Mouse (Mus musculus) erythroid progenitor cell, adult 5-6 weeks (primary cell): ENCODE data around the gene Mapt. TPM values are rescaled to one million over a fixed set of nuclear protein-coding genes. Genes with fewer than 3 reads are reported as not detected.

Source experiments
- ATAC-seq: replicated peaks from 2 replicates; pipeline ENCODE4 v1.8.0; 2016; ENCODE audit warnings: moderate number of reproducible peaks, mild to moderate bottlenecking, moderate TSS enrichment, inconsistent platforms; ENCODE audit not compliant: poor library complexity, low FRiP score, severe bottlenecking
- total RNA-seq, 2 experiments: library from RNA; stranded (forward) in 1 of 2; stranded (reverse) in 1 of 2; fragments of 150-400 nt in 1 of 2; fragments of 186-747, 209-891 nt in 1 of 2; gene quantifications; 2 replicates each; pipeline versions ENCODE4 v1.2.3 to v1.2.4; 2015 to 2017; ENCODE audit warnings: low replicate concordance in 2 of 2

Gene Mapt
- total RNA-seq, 2 experiments from 2014 or later: not detected

DNA sequence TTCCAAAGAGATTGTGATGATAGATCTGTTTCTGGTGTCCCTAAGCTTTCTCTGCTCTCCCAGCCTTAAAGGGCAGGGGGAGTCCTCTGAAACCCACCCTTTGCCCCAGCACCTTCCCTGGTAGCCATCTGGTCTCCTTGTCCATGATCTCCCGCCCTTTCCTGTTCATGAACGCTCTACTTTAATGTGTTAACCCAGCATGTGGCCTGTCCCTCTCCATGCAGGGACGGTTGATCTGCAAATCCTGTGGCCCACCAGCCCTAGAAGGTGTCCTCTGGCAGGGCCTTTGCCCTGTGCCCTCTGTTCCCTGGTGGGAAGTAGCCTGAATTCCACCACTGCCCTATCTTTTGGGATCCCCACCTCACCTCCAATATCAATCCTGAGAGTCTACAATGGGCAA is 39.3 kb downstream of the Mapt start:
- no peak for ATAC-seq

DNA sequence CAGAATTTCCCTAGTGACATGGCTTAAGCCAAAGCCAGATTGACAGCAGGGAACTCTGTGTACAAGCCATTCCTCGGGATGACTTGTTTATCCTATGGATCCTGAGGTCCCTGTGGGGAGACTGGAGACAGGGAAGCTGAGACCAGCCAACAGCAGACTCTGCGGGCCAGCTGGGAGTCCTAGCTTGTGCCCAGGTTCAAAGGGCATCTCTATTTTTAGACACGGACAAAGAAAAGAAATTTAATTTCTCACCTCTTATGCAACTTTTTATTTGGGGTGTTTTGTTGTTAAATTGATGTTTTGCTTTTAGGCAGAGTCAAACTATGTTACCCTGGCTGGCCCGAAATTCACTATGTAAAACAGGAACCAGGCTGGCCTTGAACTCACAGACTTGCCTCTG is 39.7 kb downstream of the Mapt start:
- no peak for ATAC-seq

DNA sequence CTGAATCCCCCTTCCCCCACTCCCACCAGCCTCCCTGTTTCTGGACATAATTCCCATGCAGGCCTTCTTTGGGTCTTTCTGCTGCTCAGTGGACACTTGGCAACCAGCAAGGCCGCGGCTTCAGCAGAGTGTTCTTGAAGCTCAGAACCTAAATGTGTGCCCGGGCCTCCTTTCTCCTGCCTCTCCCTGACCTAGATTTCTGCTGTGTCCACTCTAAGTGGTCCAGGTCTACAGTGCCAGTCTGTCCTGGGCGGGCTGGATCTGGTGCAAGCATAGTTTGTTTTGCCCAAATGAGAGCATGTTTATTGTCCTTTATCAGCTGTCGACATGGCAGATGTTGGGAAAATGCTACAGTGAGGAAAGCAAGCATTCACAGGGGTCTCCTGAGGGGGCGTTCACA is 40.7 kb downstream of the Mapt start:
- ATAC-seq: no peak

DNA sequence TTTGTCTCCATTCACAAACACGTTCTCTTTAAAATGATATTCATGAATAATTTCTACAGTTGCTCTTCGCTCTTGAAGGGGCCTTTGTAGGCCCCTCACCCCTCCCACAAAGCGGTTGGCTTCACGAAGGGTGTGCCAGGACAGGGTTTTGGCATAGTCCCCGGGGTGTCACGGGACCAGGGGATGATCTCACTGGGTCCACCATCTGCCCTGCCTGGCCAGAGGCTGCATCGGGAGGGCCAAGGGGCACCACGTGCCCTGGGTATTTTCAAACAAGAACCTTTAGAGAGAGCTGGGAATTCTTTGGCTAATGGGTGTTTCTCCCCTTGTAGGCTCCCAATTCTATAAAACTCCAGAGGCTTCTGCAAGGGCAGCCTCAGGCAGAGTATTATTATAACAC is 41.2 kb downstream of the Mapt start:
- no peak for ATAC-seq

DNA sequence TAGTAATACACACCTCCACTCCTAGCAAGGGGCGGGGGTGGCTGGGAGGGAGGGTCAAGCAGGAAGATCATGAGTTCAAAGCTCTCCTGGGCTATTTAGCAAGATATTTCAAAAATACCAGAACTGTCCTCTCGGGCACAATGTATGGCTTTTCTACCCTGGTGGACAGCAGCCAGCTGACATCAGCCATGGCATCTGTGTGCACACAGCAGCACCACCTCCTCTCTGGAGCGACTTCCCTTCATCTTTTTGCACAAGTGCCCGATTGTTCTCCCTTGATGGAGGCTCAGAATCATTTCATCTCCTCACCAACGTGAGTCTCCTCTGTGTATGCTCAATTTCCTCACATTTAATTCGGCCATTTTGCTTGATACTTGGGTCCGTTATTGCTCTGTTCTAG is 44.6 kb downstream of the Mapt start:
- no peak for ATAC-seq

DNA sequence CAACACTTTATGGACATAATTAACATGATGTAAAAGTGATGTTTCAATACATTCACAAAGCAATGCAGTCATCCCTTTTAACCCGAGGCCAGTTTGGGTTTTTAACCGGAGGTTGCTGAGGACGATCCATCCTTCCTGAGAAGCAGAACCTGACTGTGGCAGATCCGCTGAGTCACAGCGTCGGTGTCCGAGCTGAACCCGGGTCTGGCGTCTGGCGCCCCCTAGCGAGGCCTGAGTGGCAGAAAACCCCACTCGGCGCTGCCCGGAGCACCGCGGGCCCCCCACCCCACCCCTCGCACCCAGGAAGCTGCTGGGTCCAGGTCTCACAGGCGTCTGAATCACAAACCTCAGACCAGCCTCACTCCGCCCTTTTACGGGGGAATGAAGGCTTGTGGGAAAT is 47.0 kb downstream of the Mapt start:
- peak; percentile 66 for ATAC-seq

DNA sequence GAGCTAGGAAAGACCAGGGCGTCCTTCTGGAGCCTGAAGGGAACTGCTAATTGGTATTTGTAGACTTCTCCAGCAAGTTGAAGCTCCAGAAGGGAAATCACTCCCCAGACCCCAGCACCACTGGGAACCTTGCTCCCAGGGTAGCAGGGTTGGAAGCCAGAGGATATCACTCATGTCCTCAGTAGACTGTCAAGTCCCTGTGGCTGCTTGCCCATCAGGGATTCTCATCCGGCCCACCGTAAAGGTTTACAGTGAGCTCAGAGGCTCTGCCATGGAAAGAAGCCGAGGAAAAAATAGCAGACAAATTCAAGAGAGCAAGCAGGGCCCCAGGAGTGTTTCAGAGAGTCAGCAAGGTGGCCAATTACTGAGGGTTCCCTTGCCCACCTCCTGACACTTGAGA is 47.9 kb downstream of the Mapt start:
- ATAC-seq: no peak

DNA sequence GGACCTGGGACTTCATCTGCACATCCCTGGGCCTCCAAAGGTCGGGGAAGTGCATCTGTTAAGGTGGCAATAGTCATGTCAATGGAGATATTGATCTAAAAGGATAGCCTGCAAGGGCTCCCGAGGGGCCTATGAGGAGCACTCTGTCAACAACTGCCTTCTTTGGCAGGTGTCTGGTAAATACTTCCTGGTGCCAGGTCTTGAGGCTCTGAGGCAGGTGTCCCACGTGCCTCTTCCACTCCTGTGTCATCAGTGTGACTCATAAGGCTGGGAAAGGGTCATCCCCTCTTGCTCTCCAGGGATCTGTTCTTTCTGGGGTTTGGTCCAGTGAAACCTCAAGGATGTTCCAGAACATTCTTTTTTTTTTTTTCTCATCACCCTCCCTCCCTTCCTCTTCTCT is 48.3 kb downstream of the Mapt start:
- no peak for ATAC-seq

DNA sequence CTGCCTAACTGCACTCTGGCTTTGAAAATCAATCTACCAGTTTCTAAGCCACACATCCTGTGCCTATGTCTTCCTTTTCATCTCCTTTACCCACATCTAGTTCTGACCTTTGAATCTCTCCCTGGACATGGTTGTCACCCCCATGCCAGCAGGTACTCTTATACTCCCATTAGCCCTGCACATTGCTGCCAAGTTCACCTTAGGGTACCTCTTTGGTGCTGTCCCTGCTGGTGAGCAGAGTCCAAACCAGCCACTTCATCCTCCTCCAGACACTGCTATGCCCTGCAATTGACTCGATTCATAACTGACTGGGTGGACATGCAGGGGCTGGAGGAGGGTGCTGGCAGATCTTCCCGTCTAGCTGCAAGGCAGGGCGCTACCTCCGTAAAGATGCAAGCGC is 50.3 kb downstream of the Mapt start:
- no peak for ATAC-seq

DNA sequence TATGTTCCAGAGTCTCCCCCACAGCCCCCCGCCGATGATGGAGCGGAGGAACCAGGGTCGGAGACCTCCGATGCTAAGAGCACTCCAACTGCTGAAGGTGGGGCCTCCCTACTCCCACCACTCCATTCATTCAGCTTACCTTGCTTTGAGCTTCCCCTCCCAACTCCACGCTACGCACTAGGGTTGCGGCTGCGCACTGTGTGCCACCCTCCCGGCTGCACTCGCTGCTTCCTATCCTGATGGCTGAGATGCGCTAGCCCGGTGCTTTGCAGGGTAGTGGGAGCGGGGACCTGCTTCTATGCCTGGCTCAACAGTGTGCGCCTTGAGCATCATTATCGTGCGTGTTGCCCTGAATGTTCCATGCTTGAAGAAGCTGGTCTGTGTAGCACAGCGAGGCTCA is 55.9 kb downstream of the Mapt start:
- no peak for ATAC-seq

DNA sequence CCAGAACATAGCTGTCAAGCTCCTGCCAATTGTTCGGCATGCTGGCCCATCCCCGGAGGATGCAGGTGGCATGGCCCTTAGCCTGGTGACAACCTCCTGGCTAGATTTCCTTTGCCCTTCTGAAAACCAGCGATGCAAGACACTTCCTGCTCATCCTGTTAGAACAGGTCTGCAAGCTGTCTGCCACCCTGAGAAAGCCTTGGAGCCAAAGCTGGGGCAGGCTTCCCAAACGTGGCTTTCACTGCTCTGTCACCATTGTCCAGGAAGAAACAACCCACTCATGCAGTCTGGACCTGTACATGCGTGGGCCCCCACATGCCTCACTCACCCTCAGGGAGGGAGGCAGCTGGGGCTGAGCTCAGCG is 57.6 kb downstream of the Mapt start:
- ATAC-seq: no peak

DNA sequence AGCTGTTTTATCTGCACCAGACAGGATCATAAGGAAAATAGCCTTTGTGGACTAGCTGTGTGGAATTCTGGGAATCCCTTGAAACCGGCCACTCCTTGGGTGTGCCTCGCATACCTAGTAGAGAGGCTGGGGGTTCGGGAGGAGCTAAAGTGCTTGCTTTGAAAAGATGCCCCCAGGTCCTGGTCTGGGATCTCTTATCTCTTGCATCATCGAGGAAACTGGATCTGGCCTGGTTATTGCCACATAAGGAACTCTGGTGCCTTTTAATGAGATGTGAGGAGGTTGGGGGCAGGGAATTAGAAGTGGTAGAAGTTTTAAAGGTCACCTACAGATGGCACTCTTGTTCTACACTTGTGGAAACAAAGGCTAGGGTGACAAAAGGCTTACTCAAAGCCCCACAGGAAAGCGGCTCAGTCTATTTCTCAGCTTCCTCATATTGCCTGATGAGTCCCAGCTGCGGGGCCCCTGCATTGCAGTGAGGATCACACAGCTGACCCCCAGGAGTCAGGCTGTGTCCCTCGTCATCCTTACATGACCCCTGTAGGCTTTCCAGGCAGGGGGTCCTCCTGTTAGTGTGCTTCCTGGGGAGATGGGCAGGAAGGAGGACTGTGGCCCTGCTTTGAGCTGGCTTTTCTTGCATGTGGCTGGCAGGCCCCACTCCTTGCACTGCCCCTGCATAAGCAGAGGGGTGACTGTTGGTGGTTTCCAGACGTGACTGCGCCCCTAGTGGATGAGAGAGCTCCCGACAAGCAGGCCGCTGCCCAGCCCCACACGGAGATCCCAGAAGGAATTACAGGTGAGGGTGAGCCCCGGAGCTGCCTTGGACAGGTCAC is 58.2 kb downstream of the Mapt start:
- peak; percentile 71 for ATAC-seq

DNA sequence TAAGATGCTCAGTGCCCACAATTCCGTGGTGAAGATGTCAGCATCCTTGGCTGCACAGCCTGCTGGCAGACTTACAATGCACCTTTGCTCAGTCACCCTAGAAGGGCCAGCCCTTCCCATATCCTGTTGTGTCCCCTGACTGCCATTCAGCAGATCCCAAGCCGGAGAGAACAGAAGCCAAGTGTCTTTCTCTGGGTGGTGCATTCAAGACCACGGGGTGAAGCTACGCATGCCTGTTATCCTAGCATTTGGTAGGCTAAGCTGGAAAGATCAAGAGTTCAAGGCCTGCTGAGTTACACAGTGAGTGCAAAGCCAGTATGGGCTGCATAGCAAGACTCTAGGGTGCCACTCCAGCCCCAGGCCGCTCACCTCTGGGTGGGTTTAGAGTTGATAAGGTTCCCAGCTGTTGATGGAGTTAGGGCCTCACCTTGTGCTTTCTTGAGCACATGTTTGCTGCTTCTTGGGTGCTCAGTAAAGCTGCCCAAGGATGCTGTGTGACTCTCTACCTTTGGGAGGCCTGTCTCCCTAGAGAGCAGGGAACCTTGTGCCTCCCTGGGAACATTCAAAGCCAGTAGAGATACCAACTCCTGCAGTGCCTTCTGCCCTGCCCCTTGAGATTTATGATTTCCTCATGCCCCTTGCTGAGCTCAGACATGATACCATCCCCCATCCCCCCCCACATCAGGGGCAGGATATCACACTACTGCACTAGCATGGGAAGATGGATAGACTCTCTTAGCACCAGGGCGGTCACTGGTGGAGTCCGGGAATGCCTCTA is 61.4 kb downstream of the Mapt start:
- peak; percentile 5 for ATAC-seq

DNA sequence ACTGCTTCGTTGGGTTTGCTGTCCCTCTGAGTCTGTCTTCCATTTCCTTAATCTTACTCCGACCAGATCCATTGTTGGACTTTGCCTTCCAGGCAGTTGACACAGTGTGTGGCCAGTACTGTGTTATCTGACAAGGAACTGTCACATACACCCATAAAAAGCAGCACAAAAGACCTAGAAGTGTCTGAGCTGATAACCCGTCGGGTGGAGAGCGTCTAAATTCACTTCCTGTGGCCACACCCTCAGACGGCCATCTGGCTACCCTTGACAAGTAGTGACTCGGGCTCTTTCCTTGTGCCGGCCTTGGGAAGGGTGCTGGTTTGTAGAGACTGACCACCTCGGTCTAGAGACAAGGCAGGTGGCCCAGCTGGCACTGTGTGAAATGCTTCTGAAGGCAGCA is 62.1 kb downstream of the Mapt start:
- ATAC-seq: peak; percentile 84

DNA sequence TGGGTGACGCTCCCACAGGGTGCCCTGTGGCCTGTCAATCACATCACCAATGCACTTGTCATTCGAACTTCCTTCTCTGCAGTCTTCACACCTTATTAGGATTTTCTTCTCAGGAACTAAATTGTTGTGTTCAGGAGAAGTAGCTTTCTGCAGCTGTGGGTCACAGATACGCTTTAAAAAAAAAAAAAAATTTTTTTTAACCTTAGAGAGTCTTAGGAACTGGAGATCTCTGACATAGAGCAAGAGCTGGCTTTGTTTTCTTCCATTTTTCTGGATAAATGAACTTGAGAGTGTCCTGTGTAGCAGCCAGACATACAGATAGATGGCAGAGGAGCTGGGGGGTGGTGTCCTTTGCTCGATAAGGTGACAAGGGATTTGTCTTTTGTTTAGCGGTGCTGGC is 64.0 kb downstream of the Mapt start:
- ATAC-seq: no peak

DNA sequence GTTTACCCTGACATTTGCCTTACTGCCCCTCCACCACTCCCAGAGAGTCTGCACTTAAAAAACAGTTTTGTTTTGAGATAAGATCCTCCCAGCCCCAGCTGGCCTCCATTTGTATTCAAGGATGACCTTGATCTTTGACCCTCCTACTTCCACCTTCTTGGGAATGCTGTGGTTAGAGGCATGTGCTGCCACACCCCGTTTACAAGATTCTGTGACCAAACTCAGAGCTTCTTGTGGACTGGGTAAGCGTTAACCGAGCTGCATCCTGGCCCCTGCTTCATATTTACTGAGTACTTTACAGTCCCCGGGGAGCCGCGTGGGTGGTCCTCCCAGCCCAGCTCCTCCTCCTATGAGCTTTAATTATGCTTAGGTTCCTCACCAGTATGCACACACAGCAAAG is 64.5 kb downstream of the Mapt start:
- ATAC-seq: no peak

DNA sequence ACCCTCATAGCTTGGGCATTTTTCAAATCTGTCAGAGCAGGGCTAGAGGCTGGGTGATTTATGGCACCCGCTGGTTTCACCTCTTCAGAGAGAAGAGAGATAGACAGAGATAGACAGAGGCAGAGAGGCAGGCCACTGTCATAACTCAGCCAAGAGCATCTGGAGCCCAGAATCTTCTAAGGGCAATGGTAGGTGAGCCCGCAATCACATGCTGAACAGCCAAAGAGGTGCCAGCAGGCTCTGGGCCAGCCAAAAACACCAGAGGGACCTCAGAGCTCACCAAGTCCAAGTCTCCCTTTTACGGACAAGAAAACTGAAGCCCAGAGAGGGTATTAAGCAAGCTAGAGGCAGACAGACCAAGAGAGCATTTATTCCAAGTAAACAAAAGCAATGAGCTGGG is 66.5 kb downstream of the Mapt start:
- no peak for ATAC-seq

DNA sequence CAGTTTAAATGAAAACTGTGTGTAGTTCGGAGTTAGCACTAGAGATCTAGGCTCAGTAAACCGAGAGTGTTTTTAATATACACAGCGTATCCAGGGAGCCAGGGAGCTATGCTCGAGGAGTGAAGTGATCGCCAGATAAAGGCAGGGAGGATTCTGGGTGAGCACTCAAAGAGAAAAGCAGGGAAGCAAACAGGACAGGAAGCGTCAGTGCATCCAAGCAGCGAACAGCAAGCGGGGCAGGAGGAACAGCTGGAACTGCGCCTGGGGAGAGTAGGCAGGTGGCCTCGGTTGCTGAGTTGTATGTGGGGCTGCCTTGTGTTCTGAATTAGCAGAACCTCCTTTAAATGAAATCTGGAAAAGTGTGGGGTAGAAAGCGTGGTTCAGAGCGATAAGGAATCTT is 71.4 kb downstream of the Mapt start:
- ATAC-seq: no peak

DNA sequence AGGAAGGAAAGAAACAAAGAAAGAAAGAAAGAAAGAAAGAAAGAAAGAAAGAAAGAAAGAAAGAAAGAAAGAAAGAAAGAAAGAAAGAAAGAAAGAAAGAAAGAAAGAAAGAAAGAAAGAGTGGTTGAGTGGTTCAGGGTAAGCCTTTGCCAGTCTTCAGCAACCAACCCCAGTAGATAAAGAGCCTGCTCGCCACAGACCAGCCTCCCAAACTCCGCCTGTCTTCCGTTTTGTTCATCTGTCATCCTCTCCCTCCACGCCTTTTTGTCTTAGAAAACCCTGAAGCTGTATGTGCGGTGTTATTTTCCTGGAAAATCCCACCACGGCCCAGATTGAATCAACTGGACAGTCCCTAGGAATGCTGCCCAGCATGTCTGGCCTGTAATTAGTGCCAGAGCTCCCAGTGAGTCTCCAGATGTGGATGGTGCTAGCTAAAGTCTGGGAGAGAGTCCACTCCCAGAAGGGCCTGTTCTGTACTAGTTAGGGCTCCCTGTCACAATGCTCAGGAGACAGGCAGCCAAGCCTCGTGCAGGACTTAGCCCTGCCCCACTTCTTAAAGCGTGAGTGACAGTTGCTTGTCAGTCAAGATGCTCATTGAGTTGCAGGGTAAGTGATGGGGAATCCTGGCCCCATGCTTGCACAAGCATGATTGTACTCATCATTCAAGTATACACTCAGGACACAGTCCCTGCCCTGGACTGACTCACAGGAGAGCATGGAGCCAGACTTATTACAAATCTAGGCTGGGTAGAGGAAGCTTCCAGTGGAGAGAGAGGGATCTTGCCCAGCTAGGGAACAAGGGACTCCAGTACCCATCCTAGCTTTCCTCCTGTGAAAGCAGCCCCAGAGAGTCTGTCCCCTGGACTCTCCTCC is 72.1 kb downstream of the Mapt start:
- ATAC-seq: no peak

DNA sequence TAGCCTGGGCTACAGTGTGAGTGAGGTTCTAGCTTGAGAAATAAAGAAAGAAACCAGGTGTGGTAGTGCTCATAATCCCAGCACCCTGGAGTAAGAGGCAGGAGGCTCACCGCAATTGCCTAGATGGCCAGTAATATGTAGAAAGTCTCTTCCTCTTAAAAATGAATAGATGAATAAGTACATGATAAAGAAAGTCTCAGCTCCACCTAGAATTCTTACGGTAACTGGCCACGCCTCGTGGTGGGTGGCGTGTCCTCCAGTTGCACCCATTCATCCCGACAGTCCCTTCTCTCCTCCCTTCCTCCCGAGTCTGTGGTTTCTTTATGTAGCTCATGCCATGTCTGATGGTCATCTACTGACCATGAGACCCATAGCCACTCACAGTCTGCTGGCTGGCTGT is 74.5 kb downstream of the Mapt start:
- no peak for ATAC-seq

DNA sequence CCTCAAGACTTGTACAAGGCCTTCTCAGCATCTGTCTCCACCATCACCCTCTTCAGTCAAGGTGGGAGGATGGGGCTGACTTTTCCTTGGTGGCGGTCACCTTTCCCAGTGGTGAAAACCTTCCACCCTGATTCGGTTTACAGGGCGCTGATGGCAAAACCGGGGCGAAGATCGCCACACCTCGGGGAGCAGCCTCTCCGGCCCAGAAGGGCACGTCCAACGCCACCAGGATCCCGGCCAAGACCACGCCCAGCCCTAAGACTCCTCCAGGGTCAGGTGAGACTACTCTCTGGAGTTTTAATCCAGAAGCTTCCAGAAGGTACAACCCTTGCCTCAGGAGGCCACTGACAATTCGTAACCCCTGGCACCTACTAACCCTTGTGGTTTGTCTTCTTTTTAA is 75.3 kb downstream of the Mapt start:
- no peak for ATAC-seq
